Mouse (Mus musculus): ENCODE results near the gene Snrnp35. TPM values are rescaled to one million over a fixed set of nuclear protein-coding genes. Genes with fewer than 3 reads are reported as not detected.

The Snrnp35 gene
- polyA plus RNA-seq, 2 experiments from 2014 or later: 5.0 to 12.3 TPM

Other genes with a start within 250 kb of the Snrnp35 start
- 10 to 100 TPM; 10.6 to 11.3 TPM for gene Pitpnm2, start 233.4 kb upstream of the Snrnp35 start, polyA plus RNA-seq (2017; shearing (Covaris generic))
- 10 to 100 TPM; 14.2 to 15.3 TPM for gene Mphosph9, start 155.2 kb upstream of the Snrnp35 start, polyA plus RNA-seq (2017; shearing (Covaris generic))
- 10 to 100 TPM; 11.0 to 18.3 TPM for gene 2810006K23Rik, start 155.0 kb upstream of the Snrnp35 start, polyA plus RNA-seq (2017; shearing (Covaris generic))
- gene Cdk2ap1, start 120.1 kb upstream of the Snrnp35 start, polyA plus RNA-seq (2017; shearing (Covaris generic)): 10 to 100 TPM; 18.4 to 20.1 TPM
- 100 to 1,000 TPM; 135 to 152 TPM for gene Sbno1, start 57.1 kb upstream of the Snrnp35 start, polyA plus RNA-seq (2017; shearing (Covaris generic))
- 10 to 100 TPM; 23.4 to 26.8 TPM for gene Kmt5a, start 43.2 kb upstream of the Snrnp35 start, polyA plus RNA-seq (2017; shearing (Covaris generic))
- 10 to 100 TPM; 69.3 to 73.3 TPM for gene Rilpl2, start 4.8 kb upstream of the Snrnp35 start, polyA plus RNA-seq (2017; shearing (Covaris generic))
- under 1 TPM; 0.69 to 0.86 TPM for gene Rilpl1, start 48.3 kb downstream of the Snrnp35 start, polyA plus RNA-seq (2017; shearing (Covaris generic))
- 10 to 100 TPM; 67.0 to 80.4 TPM for gene Tmed2, start 57.6 kb downstream of the Snrnp35 start, polyA plus RNA-seq (2017; shearing (Covaris generic))
- gene Ddx55, start 69.7 kb downstream of the Snrnp35 start, polyA plus RNA-seq (2017; shearing (Covaris generic)): 10 to 100 TPM; 16.3 to 16.6 TPM
- 10 to 100 TPM; 49.2 to 55.6 TPM for gene Eif2b1, start 96.0 kb downstream of the Snrnp35 start, polyA plus RNA-seq (2017; shearing (Covaris generic))
- gene Gtf2h3, start 96.0 kb downstream of the Snrnp35 start, polyA plus RNA-seq (2017; shearing (Covaris generic)): 10 to 100 TPM; 52.7 to 61.3 TPM
- gene Atp6v0a2, start 145.4 kb downstream of the Snrnp35 start, polyA plus RNA-seq (2017; shearing (Covaris generic)): 10 to 100 TPM; 25.5 to 32.0 TPM
- gene Dnah10, start 242.0 kb downstream of the Snrnp35 start, polyA plus RNA-seq (2017; shearing (Covaris generic)): not detected